Mouse (Mus musculus): ENCODE data around the gene Kcnc3. TPM values are rescaled to one million over a fixed set of nuclear protein-coding genes. Genes with fewer than 3 reads are reported as not detected.

Kcnc3 gene
- polyA plus RNA-seq, 1 experiment = 47.9 TPM

DNA sequence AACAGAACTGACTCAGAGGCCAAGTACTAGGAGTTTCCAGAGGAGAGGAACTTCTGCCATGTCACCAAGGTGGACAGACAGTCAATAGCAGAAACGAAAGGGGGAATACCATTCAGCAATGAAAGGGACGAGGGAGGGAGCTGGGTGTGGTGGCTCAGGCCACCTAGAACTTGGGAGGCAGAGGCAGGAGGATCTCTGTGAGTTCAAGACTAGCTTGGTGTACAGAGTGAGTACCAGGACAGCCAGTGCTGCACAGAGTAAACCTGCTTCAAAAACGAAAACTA, 34.0 kb downstream of the Kcnc3 start:
- DNase-seq (ENCODE audit: extremely low spot score in 1 of 2, low spot score in 1 of 2) = no peak

DNA sequence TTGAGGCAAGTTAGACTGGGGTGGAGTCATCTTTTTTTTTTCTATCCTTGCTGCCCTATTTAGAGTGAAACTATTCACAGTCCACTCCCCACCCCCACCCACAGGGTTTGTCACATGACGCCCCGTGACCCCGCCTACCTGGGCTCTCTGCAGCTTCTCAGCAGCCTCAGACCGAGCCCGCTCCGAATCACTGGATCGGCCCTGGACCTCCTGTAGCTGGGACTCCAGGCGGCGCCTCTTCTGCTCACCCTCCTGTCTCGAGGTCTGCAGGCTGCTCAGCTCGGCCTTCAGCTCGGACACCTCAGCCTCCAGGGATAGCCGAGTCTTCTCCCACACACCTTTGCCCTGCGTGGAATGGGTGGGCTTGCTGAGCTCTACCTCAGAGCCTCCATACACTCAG, 34.4 kb downstream of the Kcnc3 start:
- no peak for DNase-seq (ENCODE audit: extremely low spot score in 1 of 2, low spot score in 1 of 2)

- DNase-seq (ENCODE audit: extremely low spot score in 1 of 2, low spot score in 1 of 2) = no peak
Observed at GRCm38 (mm10) chr7:44625241-44626067, 35.0 kb downstream of the Kcnc3 start.

- DNase-seq (ENCODE audit: extremely low spot score in 1 of 2, low spot score in 1 of 2) = no peak
Observed at GRCm38 (mm10) chr7:44626068-44626385, 35.6 kb downstream of the Kcnc3 start.

- DNase-seq (ENCODE audit: extremely low spot score in 1 of 2, low spot score in 1 of 2) = no peak
Observed at GRCm38 (mm10) chr7:44626966-44627365, 36.5 kb downstream of the Kcnc3 start.

- DNase-seq (ENCODE audit: extremely low spot score in 1 of 2, low spot score in 1 of 2) = no peak
Observed at GRCm38 (mm10) chr7:44628402-44629034, 38.1 kb downstream of the Kcnc3 start.

DNA sequence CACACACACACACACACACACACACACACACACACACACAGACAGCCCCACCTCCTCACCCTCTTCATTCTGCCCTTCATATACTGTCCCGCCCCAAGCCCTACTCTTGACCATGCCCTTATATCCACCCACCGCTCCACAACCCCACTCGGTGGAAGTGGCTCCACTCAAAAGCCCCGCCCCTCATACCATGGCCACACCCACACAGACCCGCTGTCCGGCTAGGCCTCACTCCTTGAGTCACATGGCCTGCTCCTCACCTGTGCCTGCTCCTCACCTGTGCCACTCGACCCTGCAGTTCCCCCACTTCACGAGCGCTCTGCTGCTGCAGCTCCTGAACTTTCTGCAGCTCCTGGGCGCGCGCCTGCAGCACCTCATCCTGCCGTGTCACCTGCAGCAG, 40.0 kb downstream of the Kcnc3 start:
- no peak for DNase-seq (ENCODE audit: extremely low spot score in 1 of 2, low spot score in 1 of 2)

GRCm38 (mm10) chr7:44632676-44633075, 42.2 kb downstream of the Kcnc3 start:
- no peak for DNase-seq (ENCODE audit: extremely low spot score in 1 of 2, low spot score in 1 of 2)

GRCm38 (mm10) chr7:44633407-44633806, 42.9 kb downstream of the Kcnc3 start:
- DNase-seq (ENCODE audit: extremely low spot score in 1 of 2, low spot score in 1 of 2) = no peak

DNA sequence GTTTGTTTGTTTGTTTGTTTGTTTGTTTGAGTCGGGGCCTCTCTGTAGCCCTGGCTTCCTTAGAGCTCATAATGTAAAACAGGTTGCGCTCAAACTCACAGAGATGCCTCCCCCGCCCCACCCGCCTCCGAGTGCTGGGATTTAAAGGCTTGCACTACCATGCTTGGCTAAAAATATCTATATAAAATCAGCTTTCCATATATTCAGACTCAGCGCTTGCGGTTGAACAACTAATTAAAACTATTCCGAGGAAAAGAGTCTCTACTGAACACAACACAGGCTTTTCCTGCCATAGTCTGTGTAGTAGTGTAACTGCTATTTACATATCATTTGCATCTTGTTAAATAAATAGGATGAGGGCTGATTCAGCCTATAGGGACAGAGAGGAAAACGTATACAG, 46.2 kb downstream of the Kcnc3 start:
- peak; percentile 22 to 52 for DNase-seq (ENCODE audit: extremely low spot score in 1 of 2, low spot score in 1 of 2)

GRCm38 (mm10) chr7:44638663-44639062, 48.2 kb downstream of the Kcnc3 start:
- DNase-seq (ENCODE audit: extremely low spot score in 1 of 2, low spot score in 1 of 2) = no peak

DNA sequence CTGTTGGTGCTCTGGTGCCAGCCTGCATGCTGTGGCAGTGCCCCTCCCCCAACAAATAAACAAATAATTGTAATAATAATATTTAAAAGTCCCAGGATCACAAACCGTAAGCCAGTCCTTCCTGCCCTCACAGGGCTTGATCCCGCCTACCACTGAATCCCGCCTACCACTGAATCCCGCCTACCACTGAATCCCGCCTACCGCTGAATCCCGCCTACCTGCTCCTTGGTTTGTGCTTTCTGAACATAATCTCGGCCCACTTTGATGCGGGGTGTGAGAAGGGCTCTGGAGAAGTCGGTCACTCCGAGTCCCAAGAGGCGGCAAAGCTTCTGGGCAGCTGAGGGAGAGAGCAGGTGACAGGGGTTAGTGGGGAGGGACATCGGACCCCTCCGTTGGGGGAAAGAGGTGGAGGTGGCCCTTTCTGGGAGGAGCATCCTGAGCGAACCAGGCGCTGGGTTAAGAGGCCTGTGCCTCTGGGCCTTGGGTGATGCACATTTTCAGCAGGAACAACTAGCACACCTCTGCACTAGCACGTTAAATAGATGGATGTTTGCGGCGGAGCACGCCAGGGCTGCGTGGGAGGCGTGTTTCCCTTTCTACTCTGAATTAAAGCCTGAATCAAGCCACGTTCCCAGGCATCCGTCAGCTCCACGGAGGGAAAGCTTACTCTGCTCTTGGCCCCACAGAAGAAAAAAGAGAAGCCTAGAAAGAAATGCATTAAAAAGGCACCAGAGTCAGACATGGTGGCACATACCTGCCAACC, 50.6 kb downstream of the Kcnc3 start:
- peak; percentile 38 to 81 for DNase-seq (ENCODE audit: extremely low spot score in 1 of 2, low spot score in 1 of 2)

GRCm38 (mm10) chr7:44641887-44642286, 51.4 kb downstream of the Kcnc3 start:
- peak in 1 of 2 experiments; percentile 66 for DNase-seq (ENCODE audit: extremely low spot score in 1 of 2, low spot score in 1 of 2)

DNA sequence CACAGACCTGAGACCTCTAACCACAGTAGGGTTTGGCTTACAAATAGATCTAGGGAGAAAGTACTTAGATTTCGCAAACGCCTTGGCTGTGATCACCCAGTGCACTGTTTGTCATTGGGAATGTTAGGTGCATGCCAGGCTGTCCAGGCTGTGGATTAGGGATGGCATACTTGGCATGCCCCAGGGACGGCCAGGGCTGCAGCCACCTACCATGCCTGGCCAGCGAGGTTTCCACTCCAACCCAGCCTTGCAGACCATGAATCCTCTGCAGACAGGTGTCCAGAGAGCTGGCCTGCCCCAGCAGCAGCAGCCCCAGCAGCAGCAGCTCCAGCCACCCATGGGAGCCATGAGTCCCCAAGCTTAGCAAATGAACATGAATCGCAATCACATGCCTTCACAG, 54.8 kb downstream of the Kcnc3 start:
- DNase-seq (ENCODE audit: extremely low spot score in 1 of 2, low spot score in 1 of 2) = no peak

GRCm38 (mm10) chr7:44645951-44646350, 55.5 kb downstream of the Kcnc3 start:
- no peak for DNase-seq (ENCODE audit: extremely low spot score in 1 of 2, low spot score in 1 of 2)

GRCm38 (mm10) chr7:44647042-44647724, 56.7 kb downstream of the Kcnc3 start:
- peak; percentile 43 to 92 for DNase-seq (ENCODE audit: extremely low spot score in 1 of 2, low spot score in 1 of 2)

- DNase-seq (ENCODE audit: extremely low spot score in 1 of 2, low spot score in 1 of 2) = no peak
Observed at GRCm38 (mm10) chr7:44647729-44648128, 57.3 kb downstream of the Kcnc3 start.

GRCm38 (mm10) chr7:44649094-44649610, 58.7 kb downstream of the Kcnc3 start:
- DNase-seq (ENCODE audit: extremely low spot score in 1 of 2, low spot score in 1 of 2) = no peak

DNA sequence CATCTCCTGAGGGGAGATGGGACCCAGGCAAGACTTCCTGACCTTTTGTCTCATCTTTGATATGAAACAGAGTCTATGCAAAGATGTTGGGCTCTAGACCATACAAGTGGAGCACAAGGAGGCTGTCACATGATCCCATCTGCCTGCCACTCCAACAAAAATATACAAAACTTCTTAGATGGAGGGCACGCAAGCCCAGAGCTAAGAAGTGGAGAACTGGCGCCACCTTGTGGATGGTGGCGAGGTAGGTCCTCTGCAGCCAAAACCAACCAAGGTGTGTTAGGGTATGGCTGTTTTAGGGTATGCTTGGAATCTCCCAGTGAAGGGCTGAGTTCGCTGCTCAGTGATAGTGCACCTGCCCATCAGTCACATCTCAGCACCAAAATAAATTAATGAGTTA, 59.5 kb downstream of the Kcnc3 start:
- peak; percentile 17 to 79 for DNase-seq (ENCODE audit: extremely low spot score in 1 of 2, low spot score in 1 of 2)

DNA sequence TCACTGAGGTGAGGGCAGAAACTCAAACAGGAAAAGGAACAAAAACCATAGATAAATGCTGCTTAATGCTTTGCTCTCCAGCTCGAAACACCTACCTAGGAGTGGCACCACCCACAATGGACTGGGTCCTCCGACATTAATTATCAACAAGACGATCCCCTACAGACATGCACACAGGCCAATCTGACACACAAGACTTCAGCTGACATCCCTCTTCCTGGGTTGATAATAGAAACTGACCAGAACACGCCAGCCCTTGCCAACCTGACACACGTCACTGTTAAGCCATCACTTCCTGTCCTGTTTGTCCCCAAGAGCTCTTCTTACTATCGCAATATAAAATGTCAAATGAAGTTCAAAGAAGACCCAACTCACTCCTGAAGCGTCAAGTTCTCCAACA, 61.0 kb downstream of the Kcnc3 start:
- no peak for DNase-seq (ENCODE audit: extremely low spot score in 1 of 2, low spot score in 1 of 2)

DNA sequence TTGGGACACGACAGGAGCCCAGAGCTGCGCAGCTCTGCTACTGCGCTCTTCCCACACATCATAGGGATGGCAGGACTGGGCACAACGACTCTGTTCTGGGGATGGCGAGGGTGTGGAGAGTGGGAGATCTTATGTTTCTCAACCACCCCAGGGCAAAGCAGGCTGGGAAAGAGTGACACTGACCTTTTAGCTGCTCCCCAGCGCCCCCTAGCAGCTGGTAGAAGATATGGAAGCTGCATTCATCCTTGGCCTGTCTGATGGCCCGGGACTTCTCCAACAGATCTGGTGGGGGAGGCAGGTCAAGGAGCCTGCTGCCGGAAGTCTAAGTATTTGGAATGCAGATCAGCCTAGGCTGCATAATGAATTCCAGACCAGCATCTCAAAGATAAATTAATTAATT, 63.3 kb downstream of the Kcnc3 start:
- DNase-seq (ENCODE audit: extremely low spot score in 1 of 2, low spot score in 1 of 2) = no peak
